Mouse (Mus musculus) intestine, embryonic 14.5 days (tissue): Measurements from ENCODE around the gene Mei4. TPM values are rescaled to one million over a fixed set of nuclear protein-coding genes. Genes with fewer than 3 reads are reported as not detected.

Source experiments
- ATAC-seq: fragments of 200-750 bp; cut with Nextera tagmentation; replicated peaks from 2 replicates; pipeline ENCODE4 v1.8.0; 2017; ENCODE audit warnings: low read depth, moderate number of reproducible peaks, moderate TSS enrichment, moderate library complexity; ENCODE audit not compliant: low FRiP score, low TSS enrichment
- DNase-seq: peaks from one replicate; pipeline ENCODE4 v3.0.0-alpha.2; 2018; ENCODE audit warnings: low spot score
- H3K27ac ChIP-seq: fragments of 300-500 bp; sonication (generic); 2 replicates; pipeline ENCODE4 v1.5.1; 2014; ENCODE audit warnings: low read depth, mild to moderate bottlenecking, control low read depth
- H3K27me3 ChIP-seq: fragments of 300-500 bp; sonication (generic); replicated peaks from 2 replicates; pipeline ENCODE4 v1.6.1; 2014; ENCODE audit warnings: low read length, control low read depth; ENCODE audit not compliant: control insufficient read depth, insufficient read depth
- H3K36me3 ChIP-seq: fragments of 300-500 bp; sonication (generic); 2 replicates; pipeline ENCODE4 v1.6.1; 2014; ENCODE audit warnings: low read length, control low read depth; ENCODE audit not compliant: control insufficient read depth, insufficient read depth
- H3K4me1 ChIP-seq: fragments of 300-500 bp; sonication (generic); replicated peaks from 2 replicates; pipeline ENCODE4 v1.6.1; 2014; ENCODE audit warnings: low read length, control low read depth, mixed read lengths; ENCODE audit not compliant: control insufficient read depth, insufficient read depth
- H3K4me2 ChIP-seq: fragments of 300-500 bp; sonication (generic); 2 replicates; pipeline ENCODE4 v1.6.1; 2014; ENCODE audit warnings: low read length
- H3K4me3 ChIP-seq: fragments of 300-500 bp; sonication (generic); 2 replicates; pipeline ENCODE4 v1.5.1; 2014; ENCODE audit warnings: low read depth, low read length, control low read depth, mixed read lengths
- H3K9ac ChIP-seq: fragments of 300-500 bp; sonication (generic); 2 replicates; pipeline ENCODE4 v1.6.1; 2014; ENCODE audit warnings: mild to moderate bottlenecking, low read length
- H3K9me3 ChIP-seq: fragments of 300-500 bp; sonication (generic); 2 replicates; pipeline ENCODE4 v1.6.1; 2016; ENCODE audit warnings: low read length, control low read depth; ENCODE audit not compliant: control insufficient read depth
- WGBS: fragments of 180-500 bp; shearing (Covaris S2); extraction: QIAGEN DNeasy Blood & Tissue Kit; methylation state at CpG from one replicate; pipeline ENCODE4 v1.1.7; 2014; 5-methylcytosine and 5-hydroxymethylcytosine counted together
- polyA plus RNA-seq: library from polyadenylated mRNA; unstranded; fragments of >200 nt; fragmentation: Nextera tagmentation; extraction: Ambion mirVana; gene quantifications from 2 replicates; pipeline ENCODE4 v1.2.1, GENCODE M21; 2014

Mei4 gene
- polyA plus RNA-seq, 1 experiment from 2014 or later: 0.89 TPM

GRCm38 (mm10) chr9:81940533-81940932 is 77.1 kb downstream of the Mei4 start:
- DNase-seq (no peak), ATAC-seq (no peak)

GRCm38 (mm10) chr9:81945624-81946023 is 82.2 kb downstream of the Mei4 start:
- ATAC-seq: no peak

More at GRCm38 (mm10) chr9:81940533-81940932, 77.1 kb downstream of the Mei4 start:
- Histone ChIP-seq H3K4me3 (no peak overlapping the region), H3K27me3 (no peaks in the 10 kb centered on the region), H3K4me1 (no peaks in the 10 kb centered on the region), H3K9ac (no peak overlapping the region), H3K27ac (no peak overlapping the region), H3K9me3 (no peaks in the 10 kb centered on the region), H3K4me2 (no peak overlapping the region), H3K36me3 (no peaks in the 10 kb centered on the region)
- 78% methylated on average over 4 of the region's 4 CpGs for WGBS

GRCm38 (mm10) chr9:81956858-81957257 is 93.4 kb downstream of the Mei4 start:
- Histone ChIP-seq H3K9ac (no peak overlapping the region), H3K9me3 (no peaks in the 10 kb centered on the region), H3K27me3 (no peaks in the 10 kb centered on the region), H3K4me1 (no peaks in the 10 kb centered on the region), H3K4me3 (no peak overlapping the region), H3K4me2 (no peak overlapping the region), H3K27ac (no peak overlapping the region), H3K36me3 (no peaks in the 10 kb centered on the region)
- 79% methylated on average over 3 of the region's 3 CpGs for WGBS
- DNase-seq: no peak
- ATAC-seq: no peak

More at GRCm38 (mm10) chr9:81945624-81946023, 82.2 kb downstream of the Mei4 start:
- Histone ChIP-seq H3K27me3 (no peaks in the 10 kb centered on the region), H3K4me2 (no peak overlapping the region), H3K36me3 (no peaks in the 10 kb centered on the region), H3K9ac (no peak overlapping the region), H3K9me3 (no peaks in the 10 kb centered on the region), H3K27ac (no peak overlapping the region), H3K4me3 (no peak overlapping the region), H3K4me1 (no peaks in the 10 kb centered on the region)
- no peak for DNase-seq
- 84% methylated on average over 6 of the region's 6 CpGs for WGBS

- Histone ChIP-seq H3K9me3 (no peaks in the 10 kb centered on the region), H3K36me3 (no peaks in the 10 kb centered on the region), H3K4me3 (no peak overlapping the region), H3K27ac (no peak overlapping the region), H3K9ac (no peak overlapping the region), H3K4me2 (no peak overlapping the region), H3K4me1 (no peaks in the 10 kb centered on the region), H3K27me3 (no peaks in the 10 kb centered on the region)
- ATAC-seq: no peak
- no peak for DNase-seq
- 82% methylated on average over 2 of the region's 2 CpGs for WGBS
Observed at GRCm38 (mm10) chr9:81957842-81958241, 94.4 kb downstream of the Mei4 start.

- Histone ChIP-seq H3K9ac (no peak overlapping the region), H3K9me3 (no peaks in the 10 kb centered on the region)
- WGBS: 93% methylated on average over 1 of the region's 1 CpGs
Observed at GRCm38 (mm10) chr9:81966765-81967164, 103.3 kb downstream of the Mei4 start.

GRCm38 (mm10) chr9:81968935-81969334 is 105.5 kb downstream of the Mei4 start:
- ATAC-seq (no peak), DNase-seq (no peak)
- H3K4me2 ChIP-seq: no peak overlapping the region
- WGBS: 51% methylated on average over 2 of the region's 2 CpGs
- no peak overlapping the region for H3K27ac ChIP-seq
- H3K9ac ChIP-seq: no peak overlapping the region
- H3K4me3 ChIP-seq: no peak overlapping the region
- no peaks in the 10 kb centered on the region for H3K4me1 ChIP-seq
- no peaks in the 10 kb centered on the region for H3K9me3 ChIP-seq
- no peaks in the 10 kb centered on the region for H3K36me3 ChIP-seq
- H3K27me3 ChIP-seq: no peaks in the 10 kb centered on the region

More at GRCm38 (mm10) chr9:81966765-81967164, 103.3 kb downstream of the Mei4 start:
- Histone ChIP-seq H3K4me1 (no peaks in the 10 kb centered on the region), H3K27ac (no peak overlapping the region), H3K36me3 (no peaks in the 10 kb centered on the region), H3K4me3 (no peak overlapping the region), H3K27me3 (no peaks in the 10 kb centered on the region), H3K4me2 (no peak overlapping the region)
- no peak for DNase-seq
- ATAC-seq: no peak

GRCm38 (mm10) chr9:81982461-81982860 is 119.0 kb downstream of the Mei4 start:
- WGBS: 87% methylated on average over 3 of the region's 3 CpGs
- no peak for ATAC-seq
- H3K4me2 ChIP-seq: no peak overlapping the region

GRCm38 (mm10) chr9:82012991-82013390 is 149.5 kb downstream of the Mei4 start:
- Histone ChIP-seq H3K27me3 (no peaks in the 10 kb centered on the region), H3K4me2 (no peak overlapping the region), H3K9me3 (no peaks in the 10 kb centered on the region), H3K27ac (no peak overlapping the region), H3K4me1 (no peaks in the 10 kb centered on the region), H3K9ac (no peak overlapping the region), H3K4me3 (no peak overlapping the region), H3K36me3 (no peaks in the 10 kb centered on the region)
- 67% methylated on average over 3 of the region's 3 CpGs for WGBS
- DNase-seq (no peak), ATAC-seq (no peak)

More at GRCm38 (mm10) chr9:81982461-81982860, 119.0 kb downstream of the Mei4 start:
- no peak overlapping the region for H3K9ac ChIP-seq
- no peaks in the 10 kb centered on the region for H3K36me3 ChIP-seq
- no peak overlapping the region for H3K27ac ChIP-seq
- no peaks in the 10 kb centered on the region for H3K27me3 ChIP-seq
- no peaks in the 10 kb centered on the region for H3K4me1 ChIP-seq
- no peak for DNase-seq
- no peak overlapping the region for H3K4me3 ChIP-seq
- H3K9me3 ChIP-seq: no peaks in the 10 kb centered on the region

- Histone ChIP-seq H3K36me3 (no peaks in the 10 kb centered on the region), H3K9me3 (no peaks in the 10 kb centered on the region), H3K4me2 (no peak overlapping the region), H3K27me3 (no peaks in the 10 kb centered on the region), H3K4me1 (no peaks in the 10 kb centered on the region), H3K27ac (no peak overlapping the region), H3K9ac (no peak overlapping the region), H3K4me3 (no peak overlapping the region)
- DNase-seq (no peak), ATAC-seq (no peak)
- 61% methylated on average over 1 of the region's 1 CpGs for WGBS
Observed at GRCm38 (mm10) chr9:82042515-82043056, 179.1 kb downstream of the Mei4 start.
